Mouse (Mus musculus) embryonic facial prominence, embryonic 11.5 days (tissue): ENCODE data around the gene Cspg4. TPM values are rescaled to one million over a fixed set of nuclear protein-coding genes. Genes with fewer than 3 reads are reported as not detected.
"Not testable (repeated sequence)": the region's sequence is repeated elsewhere in the genome, so short reads cannot be mapped to it uniquely, and the experiment has no call there.

Experiments
- ATAC-seq: fragments of 200-750 bp; cut with Nextera tagmentation; replicated peaks from 2 replicates; pipeline ENCODE4 v1.8.0; 2017; ENCODE audit warnings: low read depth; ENCODE audit not compliant: insufficient number of reproducible peaks, low FRiP score, low TSS enrichment
- DNase-seq: peaks from one replicate; pipeline ENCODE4 v3.0.0-alpha.2; 2015; ENCODE audit warnings: low spot score
- H3K27ac ChIP-seq: fragments of 300-500 bp; sonication (generic); replicated peaks from 2 replicates; pipeline ENCODE4 v1.5.1; 2014; ENCODE audit warnings: mild to moderate bottlenecking, low read depth, low read length, control low read depth
- H3K27me3 ChIP-seq: fragments of 300-500 bp; sonication (generic); 2 replicates; pipeline ENCODE4 v1.6.1; 2014; ENCODE audit warnings: mild to moderate bottlenecking, low read length, moderate library complexity, mixed read lengths; ENCODE audit not compliant: control insufficient read depth, insufficient read depth
- H3K36me3 ChIP-seq: fragments of 300-500 bp; sonication (generic); replicated peaks from 2 replicates; pipeline ENCODE4 v1.6.1; 2014; ENCODE audit warnings: low read depth, mild to moderate bottlenecking, low read length, moderate library complexity, mixed read lengths; ENCODE audit not compliant: control insufficient read depth, insufficient read depth
- H3K4me1 ChIP-seq: fragments of 300-500 bp; sonication (generic); 2 replicates; pipeline ENCODE4 v1.6.1; 2014; ENCODE audit warnings: low read length, mixed read lengths; ENCODE audit not compliant: control insufficient read depth, insufficient read depth
- H3K4me2 ChIP-seq: fragments of 300-500 bp; sonication (generic); 2 replicates; pipeline ENCODE4 v1.6.1; 2014; ENCODE audit warnings: low read depth, mild to moderate bottlenecking, control low read depth, low read length, moderate library complexity
- H3K4me3 ChIP-seq: fragments of 300-500 bp; sonication (generic); 2 replicates; pipeline ENCODE4 v1.5.1; 2014; ENCODE audit warnings: low read depth, low read length, control low read depth
- H3K9ac ChIP-seq: fragments of 300-500 bp; sonication (generic); replicated peaks from 2 replicates; pipeline ENCODE4 v1.6.1; 2014; ENCODE audit warnings: mild to moderate bottlenecking, control low read depth, low read length
- H3K9me3 ChIP-seq: fragments of 300-500 bp; sonication (generic); replicated peaks from 2 replicates; pipeline ENCODE4 v1.6.1; 2016; ENCODE audit warnings: mild to moderate bottlenecking, low read length, inconsistent platforms, mixed read lengths; ENCODE audit not compliant: control insufficient read depth
- WGBS: fragments of 180-500 bp; shearing (Covaris S2); extraction: QIAGEN DNeasy Blood & Tissue Kit; methylation state at CpG from one replicate; pipeline ENCODE4 v1.1.7; 2014; 5-methylcytosine and 5-hydroxymethylcytosine counted together
- polyA plus RNA-seq: library from polyadenylated mRNA; unstranded; fragments of >200 nt; fragmentation: Nextera tagmentation; extraction: Ambion mirVana; gene quantifications from 2 replicates; pipeline ENCODE4 v1.2.1, GENCODE M21; 2014

The Cspg4 gene
- polyA plus RNA-seq, 1 experiment from 2014 or later: 2.0 TPM

DNA sequence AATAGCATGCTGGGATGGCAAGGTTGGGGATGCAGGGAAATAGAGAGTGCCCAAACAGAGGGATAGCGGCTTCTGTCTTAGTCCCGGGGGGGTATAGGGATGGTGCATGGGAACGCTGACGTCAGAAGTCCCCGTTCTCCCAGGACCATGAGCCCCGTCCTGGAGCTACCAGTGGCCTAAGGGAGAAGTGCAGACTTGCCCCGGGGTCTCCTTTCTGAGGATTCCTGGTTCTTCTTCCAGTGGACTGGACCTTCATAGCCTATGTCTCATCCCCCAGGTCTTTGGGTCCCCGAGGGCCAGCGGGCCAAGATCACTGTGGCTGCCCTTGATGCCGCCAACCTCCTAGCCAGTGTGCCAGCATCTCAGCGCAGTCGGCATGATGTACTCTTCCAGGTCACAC, 31.9 kb downstream of the Cspg4 start:
- no peak for ATAC-seq
- Histone ChIP-seq H3K4me3 (no peak overlapping the region), H3K4me1 (peaks cover 4% of the 10 kb centered on the region), H3K36me3 (no peaks in the 10 kb centered on the region), H3K27ac (no peak overlapping the region), H3K27me3 (no peaks in the 10 kb centered on the region), H3K4me2 (no peak overlapping the region), H3K9ac (no peak overlapping the region; the same call in 1 of the 2 replicates), H3K9me3 (no peaks in the 10 kb centered on the region)
- WGBS: 90% methylated on average over 12 of the region's 12 CpGs
- DNase-seq: no peak

DNA sequence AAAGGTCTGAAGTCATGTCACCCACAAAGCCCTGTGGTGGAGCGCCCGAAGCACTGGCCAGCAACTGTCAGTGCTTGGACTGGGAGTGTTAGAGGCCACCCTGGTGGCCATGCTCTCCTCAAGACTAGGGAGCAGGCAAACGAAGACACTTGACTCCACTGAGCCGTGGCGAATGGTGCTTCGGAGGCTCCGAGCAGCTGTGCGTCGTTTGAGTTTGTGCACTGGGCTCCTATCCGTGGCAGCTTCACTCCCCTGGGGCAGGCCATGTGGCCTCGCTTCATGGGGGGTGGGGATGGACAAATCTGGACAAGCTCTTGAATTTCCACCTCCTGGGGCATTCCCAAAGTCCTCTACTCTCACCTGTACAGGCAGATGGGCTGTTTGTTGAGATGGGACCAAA, 34.6 kb downstream of the Cspg4 start:
- no peaks in the 10 kb centered on the region for H3K4me1 ChIP-seq
- no peaks in the 10 kb centered on the region for H3K9me3 ChIP-seq
- 65% methylated on average over 11 of the region's 11 CpGs for WGBS
- H3K27ac ChIP-seq: no peak overlapping the region
- no peak overlapping the region for H3K4me3 ChIP-seq
- no peaks in the 10 kb centered on the region for H3K36me3 ChIP-seq
- H3K27me3 ChIP-seq: no peaks in the 10 kb centered on the region
- H3K9ac ChIP-seq: no peak overlapping the region
- DNase-seq: no peak
- ATAC-seq: no peak
- H3K4me2 ChIP-seq: no peak overlapping the region

DNA sequence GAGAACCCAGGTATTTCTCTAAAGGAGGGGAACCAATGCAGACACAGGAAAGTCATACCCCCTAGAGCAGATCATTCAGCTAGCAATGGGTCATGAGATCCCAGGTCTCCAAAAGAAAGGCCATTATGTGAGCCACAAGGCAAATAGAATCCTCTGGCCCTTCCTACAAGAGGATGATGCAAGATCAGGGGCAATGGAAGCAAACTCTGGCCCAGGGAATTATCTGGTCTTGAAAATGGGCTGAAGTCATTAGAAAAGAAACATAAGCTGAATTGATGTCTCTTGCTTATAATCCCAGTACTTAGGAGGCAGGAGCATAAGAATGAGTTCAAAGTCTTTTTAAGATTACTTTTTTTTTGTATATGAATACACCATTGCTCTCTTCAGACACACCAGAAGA, 35.2 kb downstream of the Cspg4 start:
- no peak overlapping the region for H3K27ac ChIP-seq
- ATAC-seq (no peak), DNase-seq (no peak)
- H3K27me3 ChIP-seq: no peaks in the 10 kb centered on the region
- H3K9ac ChIP-seq: no peak overlapping the region
- H3K4me3 ChIP-seq: no peak overlapping the region
- no peaks in the 10 kb centered on the region for H3K9me3 ChIP-seq
- no peaks in the 10 kb centered on the region for H3K4me1 ChIP-seq
- H3K36me3 ChIP-seq: no peaks in the 10 kb centered on the region
- no peak overlapping the region for H3K4me2 ChIP-seq

DNA sequence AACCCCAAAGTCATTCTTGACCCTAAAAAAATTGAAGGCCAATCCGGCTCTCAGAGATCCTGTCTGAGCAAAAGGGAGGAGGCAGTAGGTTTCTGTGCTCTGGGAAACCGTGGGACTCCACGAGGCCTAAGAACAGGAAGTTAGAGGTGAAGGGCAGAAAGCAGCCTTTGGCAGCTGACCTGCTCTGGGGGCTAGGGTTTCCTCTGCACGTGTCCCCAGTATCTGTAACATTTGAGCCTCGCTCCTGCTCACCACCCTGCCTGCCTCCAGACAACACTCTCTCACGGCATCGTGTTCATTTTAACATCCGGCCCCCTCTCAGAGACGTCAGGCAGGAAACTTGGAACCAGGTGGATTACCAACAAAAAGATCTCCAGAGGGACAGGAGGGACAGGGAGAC, 35.7 kb downstream of the Cspg4 start:
- no peak overlapping the region for H3K27ac ChIP-seq
- no peak overlapping the region for H3K9ac ChIP-seq
- no peaks in the 10 kb centered on the region for H3K36me3 ChIP-seq
- H3K4me1 ChIP-seq: no peaks in the 10 kb centered on the region
- H3K27me3 ChIP-seq: no peaks in the 10 kb centered on the region
- no peak overlapping the region for H3K4me3 ChIP-seq
- no peak overlapping the region for H3K4me2 ChIP-seq
- no peaks in the 10 kb centered on the region for H3K9me3 ChIP-seq
- DNase-seq (no peak), ATAC-seq (no peak)
- 31% methylated on average over 9 of the region's 9 CpGs for WGBS

DNA sequence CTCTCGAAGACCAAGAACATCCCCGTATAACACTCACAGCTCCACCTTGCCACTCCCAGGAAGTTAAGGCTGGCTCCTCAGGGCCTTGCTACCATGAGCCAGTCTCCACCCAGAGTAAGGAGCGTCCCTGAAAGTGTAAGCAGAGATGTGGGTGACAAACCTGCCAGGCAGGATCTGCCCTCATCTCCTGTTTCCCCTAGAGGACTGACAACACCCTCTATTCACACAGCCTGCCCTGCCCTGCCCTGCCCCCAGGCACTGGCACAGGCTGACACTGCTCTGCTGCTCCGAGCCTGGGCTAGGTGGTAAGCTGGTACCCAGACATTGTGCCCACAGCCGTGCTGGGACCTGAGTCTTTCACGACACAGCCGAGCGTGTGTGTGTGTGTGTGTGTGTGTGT, 36.4 kb downstream of the Cspg4 start:
- Histone ChIP-seq H3K4me1 (no peaks in the 10 kb centered on the region), H3K9me3 (no peaks in the 10 kb centered on the region), H3K27ac (no peak overlapping the region), H3K4me3 (no peak overlapping the region), H3K4me2 (no peak overlapping the region), H3K36me3 (no peaks in the 10 kb centered on the region), H3K9ac (no peak overlapping the region), H3K27me3 (no peaks in the 10 kb centered on the region)
- ATAC-seq (0 out of 2 replicates have a peak, but pooled peaks have one; percentile 42), DNase-seq (no peak)
- 65% methylated on average over 8 of the region's 8 CpGs for whole genome bisulfite sequencing

DNA sequence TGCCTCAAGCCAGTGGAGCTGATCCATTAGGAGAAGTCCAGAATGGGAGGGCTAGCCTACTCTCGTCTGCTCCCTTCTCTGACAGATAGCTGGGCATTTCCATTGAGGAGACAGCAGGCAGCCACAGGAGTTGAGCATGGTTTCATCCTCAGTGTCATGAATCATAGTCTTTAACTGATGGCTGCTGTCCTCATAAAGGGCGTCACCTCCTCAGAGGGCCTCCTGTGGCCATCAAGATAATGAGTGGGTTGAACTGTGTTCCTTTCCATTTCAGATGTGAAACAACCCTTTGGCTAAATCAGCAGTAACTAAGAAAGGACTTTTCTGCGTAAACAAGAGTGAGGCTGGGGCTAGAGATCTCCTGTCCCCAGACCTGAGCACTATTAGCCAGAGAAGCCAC, 38.8 kb downstream of the Cspg4 start:
- DNase-seq: no peak
- Histone ChIP-seq H3K4me3 (no peak overlapping the region), H3K27me3 (no peaks in the 10 kb centered on the region), H3K9ac (no peak overlapping the region), H3K4me1 (no peaks in the 10 kb centered on the region), H3K27ac (no peak overlapping the region), H3K36me3 (no peaks in the 10 kb centered on the region), H3K4me2 (no peak overlapping the region), H3K9me3 (no peaks in the 10 kb centered on the region)
- ATAC-seq: no peak
- WGBS: 77% methylated on average over 3 of the region's 3 CpGs

DNA sequence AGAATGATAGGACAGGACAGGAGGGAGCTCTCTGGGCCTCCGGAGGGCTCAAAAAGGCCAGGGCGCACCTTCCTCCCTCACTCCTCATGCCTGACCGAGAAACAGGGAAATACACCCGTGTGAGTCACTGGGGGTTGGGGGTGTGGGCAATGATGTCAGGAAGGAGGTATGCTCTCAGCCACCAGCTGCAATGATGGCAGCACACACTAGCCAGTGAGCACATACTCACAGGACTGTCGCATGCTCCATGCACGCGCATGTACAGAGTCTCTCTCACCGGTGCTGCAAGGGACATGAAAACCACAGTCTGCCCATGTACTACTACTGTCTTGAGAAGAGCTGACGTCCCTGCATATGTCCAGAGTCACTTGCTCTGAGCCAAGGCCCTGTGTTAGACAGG, 42.7 kb downstream of the Cspg4 start:
- Histone ChIP-seq H3K27me3 (no peaks in the 10 kb centered on the region), H3K9me3 (no peaks in the 10 kb centered on the region), H3K4me2 (no peak overlapping the region), H3K9ac (no peak overlapping the region), H3K4me1 (no peaks in the 10 kb centered on the region; the same call in 1 of the 2 replicates), H3K27ac (no peak overlapping the region), H3K36me3 (no peaks in the 10 kb centered on the region), H3K4me3 (no peak overlapping the region)
- ATAC-seq (no peak), DNase-seq (no peak)
- WGBS: 85% methylated on average over 9 of the region's 9 CpGs

DNA sequence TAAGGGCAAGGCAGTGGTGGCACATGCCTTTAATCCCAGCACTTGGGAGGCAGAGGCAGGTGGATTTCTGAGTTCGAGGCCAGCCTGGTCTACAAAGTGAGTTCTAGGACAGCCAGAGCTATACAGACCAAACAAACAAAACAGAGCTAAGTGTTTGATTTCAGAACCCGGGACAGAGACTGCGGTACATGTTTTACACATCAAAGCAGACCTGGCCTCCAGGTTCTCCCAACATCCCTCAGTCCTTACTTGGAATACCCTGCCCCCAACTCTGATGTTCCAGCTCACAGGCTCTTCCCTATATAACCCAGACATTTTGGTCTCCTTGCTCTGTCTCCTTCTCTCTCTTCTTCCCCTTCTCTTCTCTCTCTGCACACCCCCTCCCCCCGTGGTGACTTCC, 45.2 kb downstream of the Cspg4 start:
- H3K36me3 ChIP-seq, H3K9ac ChIP-seq, H3K9me3 ChIP-seq, ATAC-seq, H3K27me3 ChIP-seq, H3K27ac ChIP-seq, DNase-seq, H3K4me1 ChIP-seq, H3K4me3 ChIP-seq, H3K4me2 ChIP-seq: not testable (repeated sequence)
- 48% methylated on average over 4 of the region's 4 CpGs for WGBS
